Mouse (Mus musculus): ENCODE measurements around the gene Uimc1. TPM values are rescaled to one million over a fixed set of nuclear protein-coding genes. Genes with fewer than 3 reads are reported as not detected.

Gene Uimc1
- polyA plus RNA-seq, 1 experiment: not detected

- 75% methylated on average over 3 of the region's 3 CpGs for WGBS
- TF ChIP-seq POLR2A (IDR thresholded peaks at IDR 0.05; ENCODE audit: insufficient read depth, low read depth, low read length): no peak
- TF ChIP-seq CTCF (IDR thresholded peaks at IDR 0.05; ENCODE audit: insufficient read depth, low read depth, low read length): no peak
- no peak overlapping the region for H3K4me3 ChIP-seq (ENCODE audit: insufficient read depth, low read depth, low read length)
- no peak overlapping the region for H3K27ac ChIP-seq (ENCODE audit: insufficient read depth, low read depth, low read length)
- H3K4me1 ChIP-seq (ENCODE audit: control insufficient read depth, insufficient read depth, low read length): peaks cover 2% of the 10 kb centered on the region; the same call in 1 of the 2 replicates
Observed at GRCm38 (mm10) chr13:55019181-55019580, 80.9 kb downstream of the Uimc1 start.

- Histone ChIP-seq H3K4me1 (ENCODE audit: control insufficient read depth, insufficient read depth, low read length) (peaks cover 2% of the 10 kb centered on the region; the same call in 1 of the 2 replicates), H3K27ac (ENCODE audit: insufficient read depth, low read depth, low read length) (no peak overlapping the region), H3K4me3 (ENCODE audit: insufficient read depth, low read depth, low read length) (no peak overlapping the region)
- WGBS: 92% methylated on average over 9 of the region's 9 CpGs
- TF ChIP-seq CTCF (IDR thresholded peaks at IDR 0.05; ENCODE audit: insufficient read depth, low read depth, low read length) (no peak), POLR2A (IDR thresholded peaks at IDR 0.05; ENCODE audit: insufficient read depth, low read depth, low read length) (no peak)
Observed at GRCm38 (mm10) chr13:55018700-55019099, 81.4 kb downstream of the Uimc1 start.

GRCm38 (mm10) chr13:55017898-55018599, 82.1 kb downstream of the Uimc1 start:
- H3K27ac ChIP-seq (ENCODE audit: insufficient read depth, low read depth, low read length): no peak overlapping the region
- peaks cover 2% of the 10 kb centered on the region; the same call in 1 of the 2 replicates for H3K4me1 ChIP-seq (ENCODE audit: control insufficient read depth, insufficient read depth, low read length)
- no peak for TF ChIP-seq CTCF (IDR thresholded peaks at IDR 0.05; ENCODE audit: insufficient read depth, low read depth, low read length)
- TF ChIP-seq POLR2A (IDR thresholded peaks at IDR 0.05; ENCODE audit: insufficient read depth, low read depth, low read length): no peak
- H3K4me3 ChIP-seq (ENCODE audit: insufficient read depth, low read depth, low read length): no peak overlapping the region
- WGBS: 91% methylated on average over 8 of the region's 8 CpGs

- TF ChIP-seq CTCF (IDR thresholded peaks at IDR 0.05; ENCODE audit: insufficient read depth, low read depth, low read length): no peak
- no peak for TF ChIP-seq POLR2A (IDR thresholded peaks at IDR 0.05; ENCODE audit: insufficient read depth, low read depth, low read length)
- no peak overlapping the region for H3K27ac ChIP-seq (ENCODE audit: insufficient read depth, low read depth, low read length)
- H3K4me1 ChIP-seq (ENCODE audit: control insufficient read depth, insufficient read depth, low read length): no peaks in the 10 kb centered on the region
- no peak overlapping the region for H3K4me3 ChIP-seq (ENCODE audit: insufficient read depth, low read depth, low read length)
- 92% methylated on average over 12 of the region's 12 CpGs for WGBS
Observed at GRCm38 (mm10) chr13:55017154-55017897, 82.8 kb downstream of the Uimc1 start.

GRCm38 (mm10) chr13:55014451-55014850, 85.6 kb downstream of the Uimc1 start:
- TF ChIP-seq CTCF (IDR thresholded peaks at IDR 0.05; ENCODE audit: insufficient read depth, low read depth, low read length) (no peak), POLR2A (IDR thresholded peaks at IDR 0.05; ENCODE audit: insufficient read depth, low read depth, low read length) (no peak)
- Histone ChIP-seq H3K4me1 (ENCODE audit: control insufficient read depth, insufficient read depth, low read length) (peaks cover 5% of the 10 kb centered on the region), H3K27ac (ENCODE audit: insufficient read depth, low read depth, low read length) (no peak overlapping the region), H3K4me3 (ENCODE audit: insufficient read depth, low read depth, low read length) (no peak overlapping the region)
- 71% methylated on average over 9 of the region's 9 CpGs for WGBS

- no peak overlapping the region for H3K27ac ChIP-seq (ENCODE audit: insufficient read depth, low read depth, low read length)
- H3K4me3 ChIP-seq (ENCODE audit: insufficient read depth, low read depth, low read length): no peak overlapping the region
- WGBS: 32% methylated on average over 9 of the region's 9 CpGs
- TF ChIP-seq POLR2A (IDR thresholded peaks at IDR 0.05; ENCODE audit: insufficient read depth, low read depth, low read length) (no peak), CTCF (IDR thresholded peaks at IDR 0.05; ENCODE audit: insufficient read depth, low read depth, low read length) (no peak)
- peaks cover 5% of the 10 kb centered on the region for H3K4me1 ChIP-seq (ENCODE audit: control insufficient read depth, insufficient read depth, low read length)
Observed at GRCm38 (mm10) chr13:55013702-55014344, 86.3 kb downstream of the Uimc1 start.

- WGBS: 11% methylated on average over 14 of the region's 14 CpGs
- H3K27ac ChIP-seq (ENCODE audit: insufficient read depth, low read depth, low read length): no peak overlapping the region
- TF ChIP-seq POLR2A (IDR thresholded peaks at IDR 0.05; ENCODE audit: insufficient read depth, low read depth, low read length) (no peak), CTCF (IDR thresholded peaks at IDR 0.05; ENCODE audit: insufficient read depth, low read depth, low read length) (no peak)
- peaks cover 5% of the 10 kb centered on the region for H3K4me1 ChIP-seq (ENCODE audit: control insufficient read depth, insufficient read depth, low read length)
- H3K4me3 ChIP-seq (ENCODE audit: insufficient read depth, low read depth, low read length): no peak overlapping the region
Observed at GRCm38 (mm10) chr13:55011981-55012478, 88.1 kb downstream of the Uimc1 start.

GRCm38 (mm10) chr13:55011103-55011502, 89.0 kb downstream of the Uimc1 start:
- WGBS: 95% methylated on average over 15 of the region's 15 CpGs
- TF ChIP-seq CTCF (IDR thresholded peaks at IDR 0.05; ENCODE audit: insufficient read depth, low read depth, low read length): no peak
- no peak for TF ChIP-seq POLR2A (IDR thresholded peaks at IDR 0.05; ENCODE audit: insufficient read depth, low read depth, low read length)
- H3K4me1 ChIP-seq (ENCODE audit: control insufficient read depth, insufficient read depth, low read length): peaks cover 5% of the 10 kb centered on the region
- no peak overlapping the region for H3K27ac ChIP-seq (ENCODE audit: insufficient read depth, low read depth, low read length)
- no peak overlapping the region for H3K4me3 ChIP-seq (ENCODE audit: insufficient read depth, low read depth, low read length)
